Mouse (Mus musculus): ENCODE measurements around the gene Rpsa. TPM values are rescaled to one million over a fixed set of nuclear protein-coding genes. Genes with fewer than 3 reads are reported as not detected.
A peak's percentile ranks its signal among the peaks of the same experiment; 100 is the strongest.

Rpsa gene
- total RNA-seq, 2 experiments from 2014 or later, result 401 to 460 TPM

DNA sequence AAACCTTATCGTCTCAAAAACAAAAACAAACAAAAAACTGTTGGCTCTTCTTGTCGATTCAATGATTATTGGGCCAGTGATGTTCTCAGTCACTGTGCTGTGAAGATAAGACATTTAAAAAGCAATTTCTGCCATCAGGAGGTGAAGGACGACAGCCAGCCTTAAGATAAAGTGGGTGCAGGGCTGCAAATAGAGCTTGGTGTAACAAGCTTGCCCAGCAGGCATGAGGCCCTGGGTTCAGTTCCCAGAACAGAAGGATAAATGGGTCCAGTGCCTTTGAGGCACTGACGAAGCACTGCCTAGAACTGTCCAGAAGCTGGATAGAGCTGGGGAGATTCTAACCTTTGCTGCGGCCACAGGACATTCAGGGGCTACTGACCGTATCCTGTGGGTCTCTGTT is 15.0 kb upstream of the Rpsa start:
- no peak for DNase-seq (ENCODE audit: low spot score)

DNA sequence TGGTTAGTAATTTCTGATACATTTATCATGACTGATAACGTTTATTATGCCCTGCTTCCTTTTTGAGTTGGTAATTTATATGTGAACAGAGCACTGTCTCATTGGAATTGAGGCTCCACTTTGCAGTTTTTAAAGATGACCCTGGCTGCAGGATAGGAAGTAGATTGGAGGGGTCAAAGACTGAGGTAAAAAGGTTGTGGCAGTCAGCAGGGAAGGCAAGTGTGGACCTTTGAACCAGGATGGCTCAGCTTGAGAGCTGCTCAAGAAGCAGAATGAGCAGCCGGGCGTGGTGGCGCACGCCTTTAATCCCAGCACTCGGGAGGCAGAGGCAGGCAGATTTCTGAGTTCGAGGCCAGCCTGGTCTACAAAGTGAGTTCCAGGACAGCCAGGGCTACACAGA is 14.0 kb upstream of the Rpsa start:
- DNase-seq (ENCODE audit: low spot score), result no peak

DNA sequence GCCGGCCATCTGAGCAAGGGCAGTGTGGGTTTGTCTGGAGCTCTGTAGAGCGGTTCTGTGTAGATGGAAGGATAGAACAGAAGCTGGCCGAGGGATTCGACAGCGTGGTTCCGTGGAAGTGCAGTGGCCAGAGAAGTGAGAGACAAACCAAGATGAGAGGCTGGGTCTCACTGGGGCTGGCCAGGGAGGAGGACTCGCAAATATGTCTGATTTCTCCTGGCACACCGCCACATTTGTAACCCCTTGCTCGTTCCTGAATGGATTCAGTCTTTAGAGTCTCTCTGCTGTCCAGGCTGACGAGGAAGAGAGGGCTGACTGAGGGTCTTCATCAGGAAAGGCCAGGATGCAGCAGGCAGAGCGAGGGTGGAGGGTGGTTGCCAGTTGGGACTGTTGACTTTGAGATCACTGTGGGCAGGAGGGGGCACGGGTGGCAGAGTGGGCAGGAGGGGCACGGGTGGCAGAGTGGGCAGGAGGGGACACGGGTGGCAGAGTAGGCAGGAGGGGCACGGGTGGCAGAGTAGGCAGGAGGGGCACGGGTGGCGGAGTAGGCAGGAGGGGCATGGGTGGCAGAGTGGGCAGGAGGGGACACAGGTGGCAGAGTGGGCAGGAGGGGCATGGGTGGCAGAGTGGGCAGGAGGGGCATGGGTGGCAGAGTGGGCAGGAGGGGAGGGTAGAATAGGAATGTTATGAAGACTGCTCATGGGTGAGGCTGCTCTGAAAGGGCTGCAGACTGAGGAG is 13.3 kb upstream of the Rpsa start:
- no peak for DNase-seq (ENCODE audit: low spot score)

DNA sequence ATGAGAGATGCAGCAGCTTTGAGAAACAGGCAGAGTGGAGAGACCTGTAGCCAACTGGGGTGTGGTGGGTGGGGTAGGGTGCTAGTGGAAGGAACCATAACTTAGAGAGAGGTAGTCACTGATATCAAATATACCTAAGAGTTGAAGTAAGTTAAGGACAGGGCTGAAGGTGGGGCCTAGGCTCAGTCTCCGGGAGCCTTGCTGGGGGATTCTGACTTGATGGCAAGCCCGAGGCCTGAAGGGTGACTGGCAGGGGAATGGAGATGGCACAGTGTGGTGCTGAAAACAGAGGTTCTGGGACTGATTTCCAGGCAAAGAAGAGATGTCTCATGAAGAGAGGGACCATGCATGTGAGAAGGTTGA is 12.7 kb upstream of the Rpsa start:
- DNase-seq (ENCODE audit: low spot score), result no peak

DNA sequence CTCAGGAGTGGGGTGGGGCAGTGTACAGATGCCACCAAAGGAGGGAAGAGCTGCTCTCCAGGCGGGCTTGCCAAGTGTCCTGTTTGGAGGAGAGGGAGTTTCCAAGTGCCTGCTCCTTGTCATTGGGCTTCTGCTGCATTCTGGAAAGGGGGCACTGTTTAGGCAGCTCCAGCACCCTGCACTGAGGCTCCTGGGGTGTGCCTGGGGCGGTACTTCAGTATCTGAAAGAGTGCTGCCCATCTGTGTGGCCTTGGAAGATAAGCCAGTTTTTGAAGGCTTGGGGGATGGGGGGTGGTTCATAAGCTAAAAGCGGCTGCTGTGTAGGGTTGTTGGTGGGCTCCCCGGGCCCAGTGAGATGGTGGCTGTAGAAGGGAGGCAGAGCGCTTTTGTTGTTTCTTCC is 11.9 kb upstream of the Rpsa start:
- DNase-seq (ENCODE audit: low spot score), result no peak

DNA sequence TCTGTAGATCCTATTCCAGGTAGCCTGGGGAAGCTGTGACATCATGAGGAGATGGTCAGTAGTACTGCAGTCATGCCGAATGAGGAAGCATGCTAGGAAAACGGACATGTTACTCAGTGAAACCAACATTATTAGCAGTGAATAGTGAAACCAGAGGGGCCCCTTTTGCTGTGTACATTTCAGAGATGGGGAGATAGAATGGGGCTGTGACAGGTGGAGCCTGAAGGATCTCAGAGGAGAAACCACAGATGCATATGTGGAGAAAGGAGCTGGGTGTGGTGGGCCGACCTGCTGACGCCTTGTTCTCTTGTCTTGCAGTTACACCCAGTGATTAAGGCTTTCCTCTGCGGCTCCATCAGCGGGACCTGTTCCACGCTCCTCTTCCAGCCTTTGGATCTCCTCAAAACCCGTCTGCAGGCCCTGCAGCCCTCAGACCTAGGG is 11.3 kb upstream of the Rpsa start:
- DNase-seq (ENCODE audit: low spot score), result no peak

DNA sequence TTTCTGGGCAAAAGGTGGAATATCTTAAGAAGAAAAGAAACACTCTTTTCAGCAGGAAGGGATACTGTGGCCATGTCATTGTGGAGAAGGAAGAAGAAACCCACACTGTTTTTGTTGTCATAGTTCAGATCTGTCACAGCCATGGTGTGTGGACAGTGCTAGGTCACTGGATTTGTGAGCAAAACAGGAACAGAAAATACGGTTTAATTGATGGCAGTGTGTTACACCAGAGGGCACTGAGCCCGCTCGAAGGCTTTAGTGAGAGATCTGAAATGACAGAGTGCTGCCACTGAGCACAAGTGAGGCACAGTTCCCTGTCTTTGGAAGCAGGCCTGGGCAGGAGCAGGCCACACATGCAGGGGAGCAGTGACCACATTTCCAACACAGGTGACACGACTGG is 9.3 kb upstream of the Rpsa start:
- no peak for DNase-seq (ENCODE audit: low spot score)

DNA sequence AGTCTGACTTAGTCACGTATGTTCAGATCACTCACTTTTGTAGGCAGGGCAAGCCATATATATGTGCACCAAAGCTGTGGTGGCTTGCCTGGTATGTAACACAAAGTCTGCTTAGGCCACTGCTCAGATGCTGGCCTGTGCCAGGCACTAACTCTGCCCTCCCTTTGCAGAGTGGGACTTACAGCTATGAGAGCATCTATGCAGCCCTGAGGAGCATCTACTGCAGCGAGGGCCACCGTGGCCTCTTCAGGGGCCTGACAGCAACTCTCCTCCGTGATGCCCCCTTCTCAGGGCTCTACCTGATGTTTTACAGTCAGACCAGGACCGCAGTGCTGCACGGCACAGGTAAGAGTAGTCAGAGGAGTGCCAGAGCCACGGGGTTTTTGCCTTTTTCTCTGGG is 7.0 kb upstream of the Rpsa start:
- no peak for DNase-seq (ENCODE audit: low spot score)

DNA sequence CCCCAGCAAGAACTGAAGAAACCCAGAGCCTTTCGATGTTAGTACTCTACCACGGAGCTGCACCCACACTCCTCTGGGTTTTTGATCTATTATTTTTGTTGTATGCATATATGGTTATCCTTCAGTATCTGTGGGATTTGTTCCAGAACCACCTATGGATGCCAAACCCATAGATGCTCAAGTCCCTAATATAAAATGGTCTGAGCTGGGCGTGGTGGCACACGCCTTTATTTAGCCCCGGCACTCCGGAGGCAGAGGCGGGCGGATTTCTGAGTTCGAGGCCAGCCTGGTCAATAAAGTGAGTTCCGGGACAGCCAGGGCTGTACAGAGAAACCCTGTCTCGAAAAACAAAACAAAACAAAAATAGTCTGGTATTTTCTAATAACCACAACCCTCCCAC is 621 bp upstream of the Rpsa start:
- DNase-seq (ENCODE audit: low spot score), result no peak

DNA sequence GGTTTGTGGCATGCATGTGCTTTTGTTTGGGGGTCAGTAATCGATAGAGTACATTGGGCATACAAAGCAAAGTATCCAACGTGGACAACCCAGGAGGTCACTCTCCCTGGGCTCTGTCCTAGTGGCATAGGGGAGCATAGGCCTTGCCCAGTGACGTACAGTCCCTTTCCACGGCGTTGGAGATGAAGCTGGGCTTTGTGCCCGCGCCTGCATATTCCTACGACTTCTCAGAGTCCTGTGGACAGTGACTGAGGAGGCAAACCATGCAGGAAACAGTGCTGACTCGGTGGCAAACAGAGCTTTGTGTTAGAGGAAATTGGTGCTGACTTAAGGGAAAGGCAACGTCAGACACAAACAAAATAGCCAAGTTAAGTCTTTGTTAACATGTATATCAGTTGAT is 1.8 kb downstream of the Rpsa start:
- no peak for DNase-seq (ENCODE audit: low spot score)

DNA sequence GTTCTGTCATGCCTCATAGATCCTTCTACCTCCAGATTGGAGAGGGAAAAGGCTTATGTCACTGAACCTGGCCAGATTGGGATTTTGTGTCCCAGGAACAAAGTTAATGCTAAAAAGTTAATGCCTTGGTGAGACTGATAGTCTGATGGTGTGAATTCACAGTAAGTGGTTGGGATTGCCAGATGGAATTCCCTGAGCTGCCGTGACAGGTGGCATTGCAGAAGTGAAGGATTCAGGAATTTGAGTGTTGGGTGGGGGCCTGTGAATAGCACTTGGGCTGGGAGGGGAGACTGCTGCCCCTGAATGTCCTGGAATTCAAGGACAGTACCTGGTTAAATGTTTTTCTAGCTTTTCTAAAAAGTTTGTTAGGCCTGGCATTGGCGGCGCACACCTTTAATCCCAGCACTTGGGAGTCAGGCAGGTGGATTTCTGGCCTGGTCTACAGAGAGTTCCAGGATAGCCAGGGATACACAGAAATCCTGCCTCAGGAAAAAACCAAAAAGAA is 4.3 kb downstream of the Rpsa start:
- DNase-seq (ENCODE audit: low spot score), result no peak

DNA sequence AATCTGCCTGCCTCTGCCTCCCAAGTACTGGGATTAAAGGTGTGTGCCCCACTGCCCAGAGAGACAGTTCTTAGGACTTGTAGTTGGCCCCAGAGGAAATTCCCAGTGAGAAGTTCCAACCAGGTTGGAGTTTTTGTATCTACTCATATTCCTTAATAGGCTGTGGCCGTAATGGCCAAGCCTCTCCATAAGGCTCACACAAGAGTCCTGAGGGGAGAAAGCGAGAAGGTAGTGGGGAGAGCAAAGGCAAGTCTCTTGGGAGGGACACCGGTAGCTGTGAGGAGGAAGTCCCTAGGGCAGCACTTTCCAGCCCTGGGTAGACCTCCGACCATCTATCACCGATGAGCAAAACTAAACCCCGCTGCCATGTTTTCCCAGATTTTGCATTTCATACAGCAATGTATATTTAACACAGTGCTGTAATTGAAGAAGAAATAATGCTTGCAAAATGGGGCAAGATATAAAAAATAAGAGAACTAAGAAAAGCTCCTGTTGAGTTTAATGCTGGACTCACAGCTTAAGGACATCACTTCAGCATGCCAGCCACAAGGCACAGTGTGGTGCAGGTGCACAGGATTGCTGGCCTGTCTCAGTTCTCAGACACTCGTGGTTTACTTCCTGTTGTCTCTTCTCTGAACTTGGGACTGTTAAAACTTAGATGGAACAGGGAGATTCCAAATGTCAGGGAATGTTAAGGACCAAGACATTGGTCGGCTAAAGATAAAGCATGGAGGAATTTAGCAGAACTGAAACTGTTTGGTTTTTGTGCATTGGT is 5.7 kb downstream of the Rpsa start:
- DNase-seq (ENCODE audit: low spot score), result no peak

DNA sequence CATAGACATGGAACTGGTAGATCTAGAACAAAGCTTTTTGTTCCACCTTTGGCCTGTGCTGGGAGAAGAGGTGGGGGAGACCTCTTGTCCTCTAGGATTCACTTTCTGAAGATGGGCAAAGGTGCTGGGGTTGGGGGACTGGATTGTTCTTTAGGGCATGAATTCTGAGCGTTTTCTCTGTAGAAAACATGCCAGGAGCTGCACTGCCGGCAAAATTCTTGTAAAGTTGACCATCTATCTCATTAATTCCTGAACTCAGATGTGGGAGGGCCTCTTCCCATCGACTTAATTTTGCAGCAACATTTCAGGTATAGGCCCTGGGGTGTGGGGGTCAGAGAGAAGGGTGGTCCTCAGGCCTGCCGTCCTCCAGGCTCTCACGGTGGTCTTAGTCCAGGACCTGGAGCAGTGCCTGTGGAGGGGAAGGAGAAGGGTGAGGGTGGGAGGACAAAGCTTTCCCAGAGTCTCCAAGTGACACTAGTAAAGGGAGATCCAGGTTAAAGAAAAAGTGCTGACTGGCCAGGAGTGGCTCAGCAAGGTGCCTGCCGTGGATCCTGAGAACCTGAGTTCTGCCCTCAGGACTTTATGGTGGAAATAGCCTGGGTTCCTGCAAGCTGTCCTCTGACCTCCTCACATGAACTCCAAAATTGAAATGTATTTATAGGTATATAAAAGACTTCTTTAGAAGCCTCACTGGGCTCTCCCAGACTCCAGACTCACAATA is 6.4 kb downstream of the Rpsa start:
- no peak for DNase-seq (ENCODE audit: low spot score)

DNA sequence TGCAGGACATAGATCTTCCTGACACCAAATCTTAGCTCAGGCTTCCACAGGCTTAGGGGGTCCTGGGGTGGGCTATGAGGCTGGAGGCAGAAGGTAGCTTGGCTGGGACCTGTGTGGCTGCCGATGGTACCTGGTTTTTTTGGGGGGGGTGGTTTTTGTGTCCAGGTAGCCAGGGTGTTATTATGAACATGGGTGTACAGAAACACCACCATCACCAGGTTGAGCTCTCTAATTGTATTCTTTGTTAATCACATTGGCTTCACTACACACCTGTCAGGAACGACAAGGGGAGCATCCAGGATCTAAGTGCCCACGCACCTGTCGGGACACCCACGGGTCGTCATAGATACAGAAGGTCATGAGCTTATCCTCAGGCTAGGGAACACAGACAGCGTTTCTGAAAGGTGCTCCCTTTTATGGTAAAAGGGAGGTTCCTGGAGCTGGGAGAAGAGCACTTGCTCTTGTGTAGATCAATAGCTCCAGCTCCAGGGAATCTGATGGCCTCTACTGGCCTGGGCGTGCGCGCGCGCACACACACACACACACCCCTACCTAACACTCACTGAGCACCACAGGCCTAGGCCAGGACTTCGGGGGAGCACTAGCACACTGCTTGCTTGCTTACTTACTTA is 7.2 kb downstream of the Rpsa start:
- no peak for DNase-seq (ENCODE audit: low spot score)

DNA sequence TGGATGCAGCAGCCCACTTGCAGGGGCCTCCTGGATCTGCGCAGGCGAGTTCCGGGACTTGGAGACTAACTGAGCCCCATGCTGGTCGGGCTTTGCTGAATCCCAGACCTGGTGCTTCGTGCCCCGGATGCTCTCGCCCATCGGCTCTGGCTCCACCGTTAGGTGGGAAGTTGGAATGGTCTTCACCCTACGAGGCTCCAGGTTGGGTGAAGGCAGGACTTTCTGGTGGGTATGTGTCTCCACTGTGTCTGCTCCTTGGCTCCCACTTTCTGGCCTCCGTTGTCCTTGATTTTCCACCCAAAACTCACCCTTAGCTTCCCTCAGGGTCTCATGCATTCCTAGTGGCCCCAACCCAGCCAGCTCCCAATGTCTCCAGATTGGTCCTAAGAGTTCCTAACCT is 8.0 kb downstream of the Rpsa start:
- no peak for DNase-seq (ENCODE audit: low spot score)

DNA sequence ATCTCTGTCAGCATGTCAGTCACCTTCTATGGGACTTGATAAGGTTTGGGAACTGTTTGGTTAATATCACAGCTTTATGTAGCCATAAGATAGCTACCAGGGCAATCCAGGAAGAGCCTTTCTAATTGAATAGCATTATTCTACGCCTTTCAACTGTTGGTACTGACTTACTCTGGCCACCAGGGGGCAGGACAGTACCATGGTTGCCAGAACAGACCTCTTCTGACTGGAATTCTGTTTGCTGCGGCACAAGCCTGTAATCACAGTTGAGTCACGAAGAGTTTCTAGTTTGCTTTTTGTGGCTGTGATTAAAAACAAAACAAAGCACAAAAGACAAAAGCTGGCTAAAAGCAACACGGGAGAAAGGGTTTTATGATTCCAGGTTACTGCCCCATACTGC is 13.2 kb downstream of the Rpsa start:
- DNase-seq (ENCODE audit: low spot score), result peak; percentile 62

DNA sequence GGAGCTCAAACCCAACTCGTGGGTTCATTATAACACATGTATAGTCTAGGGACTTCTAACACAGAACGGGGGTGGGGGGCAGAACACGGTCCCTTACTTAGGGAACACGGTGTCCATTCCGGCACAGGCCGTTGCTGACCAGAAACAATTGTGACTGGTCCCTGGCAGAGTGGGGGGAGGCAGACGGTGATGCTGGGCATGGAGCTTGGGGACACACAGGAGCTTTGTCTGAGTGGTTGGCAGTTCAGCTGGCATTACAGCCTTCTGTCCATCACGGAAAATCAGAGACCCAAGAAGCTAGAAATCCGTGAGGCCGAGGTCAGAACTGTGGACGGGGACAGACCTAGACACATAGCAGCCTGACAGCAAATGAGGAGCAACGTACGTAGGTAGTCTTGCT is 17.0 kb downstream of the Rpsa start:
- no peak for DNase-seq (ENCODE audit: low spot score)

DNA sequence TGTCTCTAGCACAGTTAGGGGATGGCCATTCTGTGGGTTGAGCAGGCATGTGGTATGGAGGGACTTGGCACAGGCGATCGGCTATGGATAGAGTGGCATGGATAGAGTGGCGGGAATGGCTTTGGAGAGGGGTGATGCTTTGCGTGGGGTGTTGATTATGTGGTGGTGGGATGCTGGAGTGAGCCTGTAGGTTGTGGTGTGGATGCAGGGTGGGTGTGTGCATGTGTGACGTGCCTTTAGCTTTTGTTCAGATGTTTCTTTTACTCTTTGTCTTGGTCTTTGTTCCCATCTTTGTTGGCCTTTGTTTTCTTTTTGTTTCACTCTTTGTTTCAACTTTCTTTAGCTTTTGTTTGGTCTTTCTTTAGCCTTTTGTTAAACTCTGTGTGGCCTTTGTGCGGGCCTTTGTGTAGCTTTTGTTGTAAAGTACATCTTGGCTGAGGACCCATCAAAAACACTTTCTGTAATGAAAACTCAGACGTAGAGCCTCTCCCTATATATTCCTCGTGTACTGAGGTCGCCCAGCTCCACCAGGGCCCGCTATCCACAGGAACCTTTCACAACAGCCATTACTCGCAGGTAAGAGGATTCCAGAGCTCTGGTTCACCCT is 21.8 kb downstream of the Rpsa start, which contains the start of gene Mobp:
Mobp (plus strand) TSS at position 486 of the 607 bp plus-strand sequence.
- no peak for DNase-seq (ENCODE audit: low spot score)

DNA sequence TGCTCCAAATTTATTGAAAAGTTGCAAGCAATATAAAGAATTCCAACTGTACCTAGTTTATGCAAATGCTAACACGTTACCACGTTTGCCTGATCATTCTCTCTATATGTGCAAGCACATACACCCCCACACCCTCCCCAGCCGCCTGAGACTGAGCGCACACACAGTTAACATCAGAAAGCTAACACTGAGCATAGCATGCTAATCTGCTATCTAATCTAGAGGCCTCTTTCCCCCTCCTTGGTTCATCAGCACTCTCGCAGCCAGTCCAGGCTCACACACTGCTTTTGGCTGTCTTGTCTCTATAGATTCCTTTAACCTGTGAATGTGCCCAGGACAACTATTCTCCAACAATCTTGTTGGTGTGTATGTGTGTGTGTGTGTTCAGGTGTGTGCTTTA is 23.7 kb downstream of the Rpsa start:
- DNase-seq (ENCODE audit: low spot score), result no peak

DNA sequence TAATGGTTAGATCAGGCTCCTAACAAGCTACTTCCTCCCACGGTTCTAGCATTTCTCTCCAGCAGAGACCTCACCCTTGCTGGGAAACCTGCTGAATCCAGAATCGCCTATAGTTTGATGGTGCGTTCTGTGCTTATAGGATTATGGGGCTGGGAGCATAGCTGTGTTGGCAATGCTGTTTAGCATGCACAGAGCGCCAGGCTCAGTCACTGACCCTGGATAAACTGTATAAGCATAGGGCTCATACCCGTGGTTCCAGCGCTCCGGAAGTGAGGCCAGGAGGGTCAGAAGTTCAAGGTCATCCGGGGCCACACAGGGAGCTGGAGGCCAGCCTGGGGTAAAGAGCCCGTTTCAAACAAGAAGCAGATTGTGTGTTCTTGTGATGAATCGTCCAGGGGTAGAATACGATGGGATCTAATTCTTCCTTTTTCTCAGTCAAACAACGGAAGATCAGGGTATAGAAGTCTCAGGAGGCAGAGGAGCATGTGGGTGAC is 24.5 kb downstream of the Rpsa start:
- DNase-seq (ENCODE audit: low spot score), result no peak

DNA sequence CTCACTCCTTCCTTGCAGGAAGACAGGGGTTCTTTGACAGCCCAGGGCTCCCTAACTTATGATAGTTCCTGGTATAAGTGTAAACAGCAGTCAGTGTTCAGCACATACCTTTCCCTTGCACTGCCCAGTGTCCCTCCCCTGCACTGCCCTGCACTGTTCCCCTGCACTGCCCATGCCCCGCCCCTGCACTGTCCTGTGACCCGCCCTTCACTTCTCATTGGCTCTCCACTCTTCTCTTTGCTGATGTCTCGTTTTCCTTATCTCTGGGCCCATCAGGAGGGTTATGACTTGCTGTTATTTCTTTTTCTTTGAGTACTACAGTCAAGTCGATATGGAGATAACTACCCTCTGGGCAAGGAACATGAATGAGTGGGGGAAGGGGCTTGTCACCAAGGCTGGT is 30.6 kb downstream of the Rpsa start:
- no peak for DNase-seq (ENCODE audit: low spot score)
